Mouse (Mus musculus) bone marrow, adult 2 months (tissue): ENCODE data around the gene Ccdc14.
"Not testable (repeated sequence)": the region's sequence is repeated elsewhere in the genome, so short reads cannot be mapped to it uniquely, and the experiment has no call there.

ENCODE experiments used
- CTCF ChIP-seq: fragments of 200-500 bp; IDR thresholded peaks from 2 replicates; pipeline ENCODE4 v1.5.1; 2011; ENCODE audit warnings: low read length, control low read depth; ENCODE audit not compliant: control insufficient read depth, insufficient read depth
- POLR2A ChIP-seq: fragments of 200-500 bp; IDR thresholded peaks from 2 replicates; pipeline ENCODE4 v1.6.1; 2011; ENCODE audit warnings: low read depth, mild to moderate bottlenecking, control low read depth, low read length, borderline replicate concordance; ENCODE audit not compliant: control insufficient read depth

DNA sequence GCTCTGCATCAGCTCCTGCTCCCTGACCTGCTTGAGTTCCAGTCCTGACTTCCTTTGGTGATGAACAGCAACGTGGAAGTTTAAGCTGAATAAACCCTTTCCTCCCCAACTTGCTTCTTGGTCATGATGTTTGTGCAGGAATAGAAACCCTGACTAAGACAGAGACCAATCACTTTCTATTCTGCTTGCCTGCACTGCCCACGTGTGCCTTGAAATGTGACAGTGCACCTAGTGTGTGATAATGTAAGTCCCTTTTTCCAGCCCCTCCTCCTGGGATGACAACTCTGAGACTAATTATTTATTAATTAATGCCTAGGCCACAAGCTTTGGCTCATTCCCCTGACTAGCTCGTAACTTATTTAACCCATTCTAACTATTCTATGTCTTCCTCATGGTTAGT, 8.3 kb downstream of the Ccdc14 start:
- TF ChIP-seq CTCF, POLR2A: not testable (repeated sequence)
